Mouse (Mus musculus): Measurements from ENCODE around the gene Atxn1. TPM values are rescaled to one million over a fixed set of nuclear protein-coding genes. Genes with fewer than 3 reads are reported as not detected.

The Atxn1 gene
- polyA plus RNA-seq, 1 experiment from 2014 or later: 5.9 TPM

DNA sequence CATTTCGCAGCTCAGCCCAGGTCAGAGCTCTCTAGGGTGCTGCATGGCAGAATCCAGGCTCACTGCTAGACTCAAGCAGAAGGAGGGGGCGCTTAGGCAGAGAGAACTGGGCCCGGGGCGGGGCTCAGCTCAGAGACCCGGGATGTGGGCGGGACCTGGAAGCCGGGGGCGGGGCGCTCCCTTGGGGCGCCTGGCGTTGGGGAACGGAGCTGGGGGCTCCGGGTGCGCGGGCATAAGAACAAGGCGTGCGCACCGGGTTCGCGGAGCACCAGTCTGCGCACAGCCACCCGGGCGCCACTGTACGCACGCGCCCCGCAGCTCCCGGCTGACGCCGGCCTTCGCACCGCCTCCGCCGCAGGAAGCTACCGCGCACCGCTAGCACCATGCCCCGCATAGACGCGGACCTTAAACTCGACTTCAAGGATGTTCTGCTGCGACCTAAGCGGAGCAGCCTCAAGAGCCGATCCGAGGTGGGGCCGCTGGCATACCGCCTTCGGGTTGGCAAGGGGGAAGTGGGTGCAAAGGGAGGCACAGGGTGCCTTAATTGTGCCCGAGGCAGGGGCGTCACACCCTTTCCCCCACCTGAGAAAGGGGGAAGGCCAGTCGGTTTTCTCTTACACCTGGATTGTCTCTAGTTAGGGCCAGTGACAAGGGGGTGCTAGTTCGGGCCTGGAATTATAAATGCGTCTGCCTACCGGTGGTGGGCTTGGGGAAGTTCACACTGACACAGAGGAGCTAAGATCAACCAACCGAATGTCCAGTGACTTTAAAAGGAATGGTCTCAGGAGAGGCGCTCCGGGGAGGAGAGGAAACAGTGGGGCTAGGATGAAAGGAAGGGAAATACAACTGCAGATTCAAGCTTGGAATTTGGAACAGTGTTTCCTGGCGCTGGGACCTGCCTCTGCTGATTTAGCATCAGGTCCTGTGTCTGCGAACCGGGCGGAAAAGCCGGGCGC, 457.3 kb downstream of the Atxn1 start, which contains the start of gene Gmpr:
Gmpr (plus strand) TSS at position 171 of the 956 bp plus-strand sequence.
- Histone ChIP-seq H3K27ac (ENCODE audit: low read length) (peak within 1 kb of the TSS; percentile 86), H3K4me1 (ENCODE audit: insufficient read depth, low read length) (peaks cover 40% of the 10 kb centered on the region), H3K4me2 (replicated peaks; ENCODE audit: low read depth, low read length) (peak within 1 kb of the TSS; percentile 98), H3K27me3 (ENCODE audit: insufficient read depth, low read length) (no peaks in the 10 kb centered on the region), H3K4me3 (ENCODE audit: low read length) (peak within 1 kb of the TSS; percentile 69), H3K36me3 (ENCODE audit: insufficient read depth, low read length) (no peaks in the 10 kb centered on the region), H3K9me3 (ENCODE audit: low read length) (no peaks in the 10 kb centered on the region), H3K9ac (replicated peaks; ENCODE audit: low read length) (peak within 1 kb of the TSS; percentile 81)
- WGBS: under 1% methylated on average over 63 of the region's 63 CpGs
- peak; percentile 87 for ATAC-seq (ENCODE audit: low FRiP score, low TSS enrichment)

DNA sequence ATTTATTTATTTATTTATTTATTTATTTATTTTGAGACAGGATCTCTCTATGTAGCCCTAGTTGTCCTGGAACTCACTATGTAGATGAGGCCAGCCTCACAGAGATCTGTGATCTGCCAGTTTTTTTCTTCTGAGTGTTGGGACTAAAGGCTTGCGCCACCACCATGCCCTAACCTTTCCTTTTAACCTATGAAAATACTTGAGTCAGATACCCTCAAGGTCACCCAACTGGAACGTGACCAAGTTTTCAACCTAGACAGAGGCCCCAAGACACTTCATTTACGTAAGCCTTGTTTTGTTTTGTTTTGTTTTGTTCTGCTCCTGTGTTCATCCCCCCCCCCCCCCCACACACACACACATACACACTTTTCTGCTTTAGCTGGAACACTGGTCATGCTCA, 459.3 kb downstream of the Atxn1 start:
- no peak for ATAC-seq (ENCODE audit: low FRiP score, low TSS enrichment)
- Histone ChIP-seq H3K36me3 (ENCODE audit: insufficient read depth, low read length) (no peaks in the 10 kb centered on the region), H3K4me2 (replicated peaks; ENCODE audit: low read depth, low read length) (no peak overlapping the region), H3K9me3 (ENCODE audit: low read length) (no peaks in the 10 kb centered on the region), H3K4me1 (ENCODE audit: insufficient read depth, low read length) (peaks cover 21% of the 10 kb centered on the region), H3K9ac (replicated peaks; ENCODE audit: low read length) (no peak overlapping the region), H3K4me3 (ENCODE audit: low read length) (no peak overlapping the region), H3K27ac (ENCODE audit: low read length) (no peak overlapping the region), H3K27me3 (ENCODE audit: insufficient read depth, low read length) (no peaks in the 10 kb centered on the region)
- WGBS: 93% methylated on average over 3 of the region's 3 CpGs

DNA sequence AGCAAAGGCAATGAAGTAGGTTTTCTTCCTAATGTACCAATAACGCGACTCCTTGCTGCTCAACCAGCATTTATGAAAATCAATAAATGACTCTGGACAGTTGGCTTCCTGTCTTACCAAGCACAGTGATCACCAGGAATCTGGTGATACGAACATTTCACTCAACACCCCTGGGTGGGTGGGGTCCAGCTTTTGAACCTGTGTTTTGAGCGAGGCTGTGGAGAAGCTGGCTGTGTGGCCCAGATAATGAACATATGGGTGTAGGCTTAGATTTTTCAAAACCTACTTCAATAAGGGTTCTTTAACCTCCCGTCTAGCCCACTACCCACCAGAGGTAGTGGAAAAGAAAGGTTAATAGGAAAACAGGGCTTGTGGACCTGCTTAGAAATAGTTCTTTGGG, 462.0 kb downstream of the Atxn1 start:
- H3K36me3 ChIP-seq (ENCODE audit: insufficient read depth, low read length): no peaks in the 10 kb centered on the region
- H3K27me3 ChIP-seq (ENCODE audit: insufficient read depth, low read length): no peaks in the 10 kb centered on the region
- no peak overlapping the region for H3K27ac ChIP-seq (ENCODE audit: low read length)
- 0 out of 2 replicates have a peak, but pooled peaks cover 2% of the 10 kb centered on the region for H3K4me1 ChIP-seq (ENCODE audit: insufficient read depth, low read length)
- H3K4me3 ChIP-seq (ENCODE audit: low read length): no peak overlapping the region
- no peaks in the 10 kb centered on the region for H3K9me3 ChIP-seq (ENCODE audit: low read length)
- WGBS: 90% methylated on average over 5 of the region's 5 CpGs
- no peak overlapping the region for H3K9ac ChIP-seq (replicated peaks; ENCODE audit: low read length)
- H3K4me2 ChIP-seq (replicated peaks; ENCODE audit: low read depth, low read length): no peak overlapping the region
- no peak for ATAC-seq (ENCODE audit: low FRiP score, low TSS enrichment)

DNA sequence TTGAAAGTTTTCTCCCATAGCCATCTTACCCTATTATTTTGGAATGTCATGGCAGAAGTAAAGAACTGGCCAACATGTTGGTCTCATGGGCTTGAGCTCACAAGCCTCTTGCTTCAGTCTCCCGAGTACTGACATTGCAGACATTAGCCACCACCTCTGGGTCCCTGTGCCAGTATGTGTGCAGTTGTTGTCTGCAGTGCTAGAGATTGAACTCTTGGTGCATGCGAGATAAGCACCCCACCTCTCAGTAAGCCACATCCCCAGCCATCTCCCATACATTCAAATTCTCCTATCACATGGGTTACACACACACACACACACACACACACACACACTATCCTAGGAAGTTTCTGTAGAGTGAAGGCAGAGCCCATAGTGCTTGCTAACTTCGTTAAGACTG, 464.9 kb downstream of the Atxn1 start:
- no peaks in the 10 kb centered on the region for H3K27me3 ChIP-seq (ENCODE audit: insufficient read depth, low read length)
- no peak overlapping the region for H3K4me2 ChIP-seq (replicated peaks; ENCODE audit: low read depth, low read length)
- no peak for ATAC-seq (ENCODE audit: low FRiP score, low TSS enrichment)
- H3K27ac ChIP-seq (ENCODE audit: low read length): no peak overlapping the region
- no peaks in the 10 kb centered on the region for H3K4me1 ChIP-seq (ENCODE audit: insufficient read depth, low read length)
- no peaks in the 10 kb centered on the region for H3K36me3 ChIP-seq (ENCODE audit: insufficient read depth, low read length)
- no peak overlapping the region for H3K9ac ChIP-seq (replicated peaks; ENCODE audit: low read length)
- no peak overlapping the region for H3K4me3 ChIP-seq (ENCODE audit: low read length)
- no peaks in the 10 kb centered on the region for H3K9me3 ChIP-seq (ENCODE audit: low read length)
- WGBS: 89% methylated on average over 3 of the region's 3 CpGs
